Mouse (Mus musculus): ENCODE data around the gene Nab1. TPM values are rescaled to one million over a fixed set of nuclear protein-coding genes. Genes with fewer than 3 reads are reported as not detected.

Gene Nab1
- polyA plus RNA-seq, 1 experiment from 2014 or later, result 9.3 TPM

- Histone ChIP-seq H3K27ac (replicated peaks) (no peak overlapping the region), H3K9me3 (replicated peaks) (no peaks in the 10 kb centered on the region), H3K27me3 (replicated peaks) (no peaks in the 10 kb centered on the region), H3K36me3 (no peaks in the 10 kb centered on the region), H3K9ac (replicated peaks) (no peak overlapping the region), H3K4me2 (no peak overlapping the region), H3K4me3 (replicated peaks) (no peak overlapping the region), H3K4me1 (no peaks in the 10 kb centered on the region)
- ATAC-seq (ENCODE audit: low FRiP score), result no peak
- WGBS, result 96% methylated on average over 1 of the region's 1 CpGs
These were observed 70.4 kb downstream of the Nab1 start for GRCm38 (mm10) chr1:52430116-52430515.

- no peak overlapping the region for H3K4me3 ChIP-seq (replicated peaks)
These were observed 72.5 kb downstream of the Nab1 start for GRCm38 (mm10) chr1:52427841-52428464.

GRCm38 (mm10) chr1:52423846-52424245 lies 76.6 kb downstream of the Nab1 start:
- H3K4me3 ChIP-seq (replicated peaks), result no peak overlapping the region
- H3K9ac ChIP-seq (replicated peaks), result no peak overlapping the region
- no peaks in the 10 kb centered on the region for H3K9me3 ChIP-seq (replicated peaks)
- 71% methylated on average over 1 of the region's 1 CpGs for WGBS
- H3K4me2 ChIP-seq, result no peak overlapping the region
- no peak overlapping the region for H3K27ac ChIP-seq (replicated peaks)
- no peaks in the 10 kb centered on the region for H3K4me1 ChIP-seq
- no peaks in the 10 kb centered on the region for H3K27me3 ChIP-seq (replicated peaks)
- ATAC-seq (ENCODE audit: low FRiP score), result no peak
- H3K36me3 ChIP-seq, result no peaks in the 10 kb centered on the region

More at GRCm38 (mm10) chr1:52427841-52428464, 72.5 kb downstream of the Nab1 start:
- Histone ChIP-seq H3K4me1 (no peaks in the 10 kb centered on the region), H3K27me3 (replicated peaks) (no peaks in the 10 kb centered on the region), H3K27ac (replicated peaks) (no peak overlapping the region), H3K36me3 (no peaks in the 10 kb centered on the region), H3K9me3 (replicated peaks) (no peaks in the 10 kb centered on the region), H3K4me2 (no peak overlapping the region), H3K9ac (replicated peaks) (no peak overlapping the region)
- ATAC-seq (ENCODE audit: low FRiP score), result no peak
- 73% methylated on average over 2 of the region's 2 CpGs for WGBS

GRCm38 (mm10) chr1:52423057-52423456 lies 77.4 kb downstream of the Nab1 start:
- Histone ChIP-seq H3K4me1 (no peaks in the 10 kb centered on the region), H3K4me3 (replicated peaks) (no peak overlapping the region), H3K9ac (replicated peaks) (no peak overlapping the region), H3K9me3 (replicated peaks) (no peaks in the 10 kb centered on the region), H3K36me3 (no peaks in the 10 kb centered on the region), H3K27ac (replicated peaks) (no peak overlapping the region), H3K27me3 (replicated peaks) (no peaks in the 10 kb centered on the region), H3K4me2 (no peak overlapping the region)
- WGBS, result 83% methylated on average over 2 of the region's 2 CpGs
- no peak for ATAC-seq (ENCODE audit: low FRiP score)

GRCm38 (mm10) chr1:52422137-52422536 lies 78.3 kb downstream of the Nab1 start:
- 74% methylated on average over 3 of the region's 3 CpGs for WGBS
- Histone ChIP-seq H3K9me3 (replicated peaks) (no peaks in the 10 kb centered on the region), H3K9ac (replicated peaks) (no peak overlapping the region), H3K27me3 (replicated peaks) (no peaks in the 10 kb centered on the region), H3K36me3 (no peaks in the 10 kb centered on the region), H3K4me1 (no peaks in the 10 kb centered on the region), H3K4me3 (replicated peaks) (no peak overlapping the region), H3K4me2 (no peak overlapping the region), H3K27ac (replicated peaks) (no peak overlapping the region)
- no peak for ATAC-seq (ENCODE audit: low FRiP score)

- Histone ChIP-seq H3K36me3 (no peaks in the 10 kb centered on the region), H3K9me3 (replicated peaks) (no peaks in the 10 kb centered on the region), H3K9ac (replicated peaks) (no peak overlapping the region), H3K4me2 (no peak overlapping the region), H3K4me3 (replicated peaks) (no peak overlapping the region), H3K27ac (replicated peaks) (no peak overlapping the region), H3K27me3 (replicated peaks) (no peaks in the 10 kb centered on the region), H3K4me1 (no peaks in the 10 kb centered on the region)
- ATAC-seq (ENCODE audit: low FRiP score), result no peak
These were observed 78.9 kb downstream of the Nab1 start for GRCm38 (mm10) chr1:52421623-52422022.

- no peaks in the 10 kb centered on the region for H3K36me3 ChIP-seq
- WGBS, result 90% methylated on average over 7 of the region's 7 CpGs
- no peak overlapping the region for H3K27ac ChIP-seq (replicated peaks)
- ATAC-seq (ENCODE audit: low FRiP score), result no peak
- H3K27me3 ChIP-seq (replicated peaks), result no peaks in the 10 kb centered on the region
- H3K4me3 ChIP-seq (replicated peaks), result no peak overlapping the region
- no peak overlapping the region for H3K4me2 ChIP-seq
- H3K9ac ChIP-seq (replicated peaks), result no peak overlapping the region
- no peaks in the 10 kb centered on the region for H3K9me3 ChIP-seq (replicated peaks)
- H3K4me1 ChIP-seq, result no peaks in the 10 kb centered on the region
These were observed 81.2 kb downstream of the Nab1 start for GRCm38 (mm10) chr1:52419088-52419819.

Other genes starting within 250 kb of the Nab1 start
- 3.8 and 5.8 TPM in 2 replicates for gene Nemp2, start 130.0 kb upstream of the Nab1 start, polyA plus RNA-seq (2015; fragmentation: Nextera tagmentation; extraction: Ambion mirVana)
- gene Mfsd6, start 226.8 kb upstream of the Nab1 start, polyA plus RNA-seq (2015; fragmentation: Nextera tagmentation; extraction: Ambion mirVana), result 10.2 and 11.7 TPM in 2 replicates